Mouse (Mus musculus): ENCODE data around the gene Lrrc46. TPM values are rescaled to one million over a fixed set of nuclear protein-coding genes. Genes with fewer than 3 reads are reported as not detected.

Lrrc46 gene
- 0.22 TPM for polyA plus RNA-seq (2017; shearing (Covaris generic))

GRCm38 (mm10) chr11:97041022-97041899, at the start of gene Lrrc46, which contains the start of gene Mrpl10:
Gene Lrrc46, minus strand, starts transcription at chr11:97041407.
Gene Mrpl10, plus strand, starts transcription at chr11:97041560.

GRCm38 (mm10) chr11:97050216-97050943, 9.2 kb upstream of the Lrrc46 start, which contains the start of gene Osbpl7:
Gene Osbpl7, plus strand, starts transcription at chr11:97050628.

DNA sequence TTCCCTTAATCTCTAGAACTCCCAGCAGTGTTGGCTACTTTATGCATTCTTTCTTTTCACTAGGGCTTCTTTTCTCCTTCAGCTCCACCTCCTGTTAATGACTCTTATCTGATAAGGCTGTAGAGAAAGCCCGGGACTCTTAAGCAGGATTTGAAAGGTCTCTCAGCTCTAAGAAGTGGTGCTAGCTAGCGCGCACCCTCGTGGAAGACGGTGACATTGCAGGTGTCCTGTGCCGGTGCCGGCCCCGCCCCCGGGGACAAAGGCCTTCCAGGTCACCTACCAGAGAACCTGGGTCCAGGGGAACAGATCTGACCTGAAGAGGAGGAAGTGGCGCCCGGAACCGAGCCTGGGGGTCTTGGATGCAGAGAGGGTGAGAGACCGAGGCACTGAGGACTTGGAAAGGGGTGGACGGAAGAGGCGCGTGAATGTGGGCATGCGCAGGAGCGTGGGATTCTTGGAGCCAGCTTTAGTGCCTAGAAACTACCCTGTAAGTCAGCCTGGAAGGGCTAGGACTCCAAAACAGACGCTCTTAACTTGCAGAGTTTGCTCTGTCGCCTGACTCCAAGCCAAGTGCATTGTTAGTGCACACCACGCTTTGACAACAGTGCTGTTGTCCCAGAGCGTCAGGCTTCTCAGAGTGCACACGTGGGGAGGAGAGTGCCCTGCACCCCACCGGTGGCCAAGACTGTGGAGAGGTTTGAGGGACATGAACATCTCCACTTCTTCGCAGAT, 11.4 kb downstream of the Lrrc46 start, which contains the start of gene Scrn2:
TSS of gene Scrn2 (plus strand) at position 253 of the 732 bp plus-strand sequence.

DNA sequence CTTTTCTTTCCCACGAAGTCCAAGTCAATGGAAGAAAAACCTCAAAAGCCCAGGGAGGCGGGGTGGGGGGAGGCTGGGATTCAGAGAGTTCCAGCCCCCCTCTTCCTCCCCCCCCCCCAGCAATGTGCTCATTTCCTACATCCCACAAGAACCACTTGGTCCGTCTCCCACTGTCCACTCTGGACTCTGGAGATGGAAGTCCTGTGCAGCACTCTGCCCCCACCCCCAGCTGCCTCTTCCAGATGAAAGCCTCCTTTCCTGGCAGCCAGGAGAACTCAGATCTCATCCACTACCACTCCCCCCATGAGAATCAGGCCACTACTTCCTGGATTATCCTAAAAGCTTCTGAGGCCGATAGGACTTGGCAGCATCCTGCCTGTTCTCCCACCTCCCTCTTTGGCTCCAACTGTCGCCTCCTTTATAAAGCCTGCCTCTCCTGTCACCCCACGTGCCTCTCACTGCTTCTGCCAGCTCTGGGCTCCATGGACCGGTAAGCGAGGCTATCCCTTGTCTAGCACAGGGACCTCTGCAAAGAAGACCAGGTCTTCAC, 28.0 kb downstream of the Lrrc46 start, which contains the start of gene Sp6:
TSS of gene Sp6 (plus strand) at position 274 of the 550 bp plus-strand sequence.

Other genes with a start within 250 kb of the Lrrc46 start
- 53.0 TPM for gene Nfe2l1, start 211.4 kb downstream of the Lrrc46 start, polyA plus RNA-seq (2017; shearing (Covaris generic))
- 0.37 TPM for gene Copz2, start 191.5 kb downstream of the Lrrc46 start, polyA plus RNA-seq (2017; shearing (Covaris generic))
- 78.6 TPM for gene Cdk5rap3, start 124.9 kb downstream of the Lrrc46 start, polyA plus RNA-seq (2017; shearing (Covaris generic))
- gene Prr15l, start 113.3 kb downstream of the Lrrc46 start, polyA plus RNA-seq (2017; shearing (Covaris generic)), result 0.13 TPM
- gene Pnpo, start 97.4 kb downstream of the Lrrc46 start, polyA plus RNA-seq (2017; shearing (Covaris generic)), result 40.8 TPM
- 76.0 TPM for gene Sp2, start 58.4 kb downstream of the Lrrc46 start, polyA plus RNA-seq (2017; shearing (Covaris generic))
- 29.5 TPM for gene Sp6, start 28.0 kb downstream of the Lrrc46 start, polyA plus RNA-seq (2017; shearing (Covaris generic))
- gene Scrn2, start 11.5 kb downstream of the Lrrc46 start, polyA plus RNA-seq (2017; shearing (Covaris generic)), result 14.4 TPM
- gene Mrpl10, start 153 bp upstream of the Lrrc46 start, polyA plus RNA-seq (2017; shearing (Covaris generic)), result 84.8 TPM
- gene Osbpl7, start 9.2 kb upstream of the Lrrc46 start, polyA plus RNA-seq (2017; shearing (Covaris generic)), result 35.0 TPM
- gene Tbx21, start 73.9 kb upstream of the Lrrc46 start, polyA plus RNA-seq (2017; shearing (Covaris generic)), result 9.6 TPM
- 0.16 TPM for gene Tbkbp1, start 110.1 kb upstream of the Lrrc46 start, polyA plus RNA-seq (2017; shearing (Covaris generic))
- 33.1 TPM for gene Kpnb1, start 146.5 kb upstream of the Lrrc46 start, polyA plus RNA-seq (2017; shearing (Covaris generic))
- gene Npepps, start 239.2 kb upstream of the Lrrc46 start, polyA plus RNA-seq (2017; shearing (Covaris generic)), result 44.2 TPM